Mouse (Mus musculus) liver, adult 2 months (tissue): ENCODE measurements at regions not wholly inside any gene's neighbourhood (a gene's known extent, or its start where the extent isn't known, plus 50 kb on each side); places are given as distances from the start of the nearest gene placed in this dataset.

Experiments used
- CTCF ChIP-seq: fragments of 200-500 bp; IDR thresholded peaks from 2 replicates; pipeline ENCODE4 v1.5.1; 2011; ENCODE audit warnings: low read depth, low read length, control low read depth
- POLR2A ChIP-seq: fragments of 200-500 bp; IDR thresholded peaks from 2 replicates; pipeline ENCODE4 v1.6.1; 2011; ENCODE audit warnings: low read length, control low read depth; ENCODE audit not compliant: insufficient read depth; ENCODE audit errors: extremely low read depth

GRCm38 (mm10) chr9:41328959-41329358 is 167.5 kb upstream of the Ubash3b start:
- no peak for TF ChIP-seq POLR2A
- no peak for TF ChIP-seq CTCF
